Mouse (Mus musculus) erythroblast, embryonic 14.5 days (primary cell): ENCODE data around the gene Bace1. TPM values are rescaled to one million over a fixed set of nuclear protein-coding genes. Genes with fewer than 3 reads are reported as not detected.

Experiments used
- H3K27me3 ChIP-seq: 2 replicates; pipeline ENCODE4 v1.6.1; 2012; ENCODE audit warnings: inconsistent platforms; ENCODE audit not compliant: control insufficient read depth
- H3K36me3 ChIP-seq: 2 replicates; pipeline ENCODE4 v1.6.1; 2012; ENCODE audit warnings: mild to moderate bottlenecking, inconsistent platforms; ENCODE audit not compliant: control insufficient read depth
- H3K4me1 ChIP-seq: 2 replicates; pipeline ENCODE4 v1.6.1; 2012; ENCODE audit warnings: inconsistent platforms; ENCODE audit not compliant: control insufficient read depth
- H3K4me3 ChIP-seq: replicated peaks from 2 replicates; pipeline ENCODE3; 2012; ENCODE audit warnings: moderate library complexity, mild to moderate bottlenecking, inconsistent platforms
- H3K9me3 ChIP-seq: 2 replicates; pipeline ENCODE4 v1.6.1; 2012; ENCODE audit warnings: low read length, inconsistent platforms, mixed read lengths; ENCODE audit not compliant: control insufficient read depth
- GATA1 ChIP-seq: IDR thresholded peaks from 2 replicates; pipeline ENCODE4 v1.6.1; 2012; ENCODE audit warnings: low read length, inconsistent platforms, mixed read lengths
- TAL1 ChIP-seq: IDR thresholded peaks from 3 replicates; pipeline ENCODE4 v1.6.1; 2012; ENCODE audit warnings: low read length, inconsistent platforms, mixed read lengths
- polyA plus RNA-seq: library from polyadenylated mRNA; stranded (reverse); fragments of >175 nt; gene quantifications from 2 replicates; pipeline ENCODE4 v1.2.3, GENCODE M21; 2012

Gene Bace1
- polyA plus RNA-seq, 1 experiment, result 0.02 TPM

GRCm38 (mm10) chr9:45829107-45829506, 9.3 kb upstream of the Bace1 start:
- peak overlapping the region; percentile 81 for H3K4me3 ChIP-seq
- TF ChIP-seq TAL1, result no peak
- no peak; the same call in 1 of the 2 replicates for TF ChIP-seq GATA1
- H3K9me3 ChIP-seq, result peaks cover 6% of the 10 kb centered on the region
- H3K4me1 ChIP-seq, result peaks cover 20% of the 10 kb centered on the region
- H3K36me3 ChIP-seq, result no peaks in the 10 kb centered on the region
- H3K27me3 ChIP-seq, result no peaks in the 10 kb centered on the region

GRCm38 (mm10) chr9:45832898-45833297, 5.5 kb upstream of the Bace1 start:
- H3K36me3 ChIP-seq, result no peaks in the 10 kb centered on the region
- peaks cover 4% of the 10 kb centered on the region for H3K27me3 ChIP-seq
- H3K9me3 ChIP-seq, result peaks cover 6% of the 10 kb centered on the region
- no peak for TF ChIP-seq TAL1
- TF ChIP-seq GATA1, result no peak
- H3K4me1 ChIP-seq, result peaks cover 12% of the 10 kb centered on the region
- H3K4me3 ChIP-seq, result no peak overlapping the region

GRCm38 (mm10) chr9:45833461-45833860, 4.9 kb upstream of the Bace1 start:
- H3K9me3 ChIP-seq, result peaks cover 6% of the 10 kb centered on the region
- TF ChIP-seq TAL1, result no peak
- no peak for TF ChIP-seq GATA1
- peaks cover 7% of the 10 kb centered on the region for H3K4me1 ChIP-seq
- H3K4me3 ChIP-seq, result no peak overlapping the region
- no peaks in the 10 kb centered on the region for H3K36me3 ChIP-seq
- peaks cover 10% of the 10 kb centered on the region for H3K27me3 ChIP-seq

- Histone ChIP-seq H3K9me3 (no peaks in the 10 kb centered on the region), H3K4me1 (peaks cover 3% of the 10 kb centered on the region), H3K27me3 (peaks cover 34% of the 10 kb centered on the region), H3K4me3 (no peak overlapping the region), H3K36me3 (no peaks in the 10 kb centered on the region)
- no peak for TF ChIP-seq GATA1
- no peak for TF ChIP-seq TAL1
These were observed 329 bp upstream of the Bace1 start for GRCm38 (mm10) chr9:45838069-45838433.

- Histone ChIP-seq H3K9me3 (no peaks in the 10 kb centered on the region), H3K36me3 (no peaks in the 10 kb centered on the region), H3K4me1 (peaks cover 3% of the 10 kb centered on the region), H3K27me3 (peaks cover 34% of the 10 kb centered on the region), H3K4me3 (peak overlapping the region; percentile 56)
- TF ChIP-seq TAL1, result no peak
- TF ChIP-seq GATA1, result no peak
These were observed 980 bp downstream of the Bace1 start for GRCm38 (mm10) chr9:45839139-45839981.

- peaks cover 34% of the 10 kb centered on the region for H3K27me3 ChIP-seq
- peak overlapping the region; percentile 56 for H3K4me3 ChIP-seq
- no peaks in the 10 kb centered on the region for H3K9me3 ChIP-seq
- H3K36me3 ChIP-seq, result no peaks in the 10 kb centered on the region
- TF ChIP-seq GATA1, result no peak
- no peak for TF ChIP-seq TAL1
- H3K4me1 ChIP-seq, result peaks cover 3% of the 10 kb centered on the region
These were observed 1.6 kb downstream of the Bace1 start for GRCm38 (mm10) chr9:45839982-45840300.

- no peaks in the 10 kb centered on the region for H3K36me3 ChIP-seq
- peaks cover 3% of the 10 kb centered on the region for H3K4me1 ChIP-seq
- H3K4me3 ChIP-seq, result peak overlapping the region; percentile 56
- TF ChIP-seq TAL1 (no peak), GATA1 (no peak)
- H3K27me3 ChIP-seq, result peaks cover 34% of the 10 kb centered on the region
- H3K9me3 ChIP-seq, result no peaks in the 10 kb centered on the region
These were observed 2.0 kb downstream of the Bace1 start for GRCm38 (mm10) chr9:45840331-45840730.

- TF ChIP-seq GATA1, result no peak
- no peak for TF ChIP-seq TAL1
- peaks cover 3% of the 10 kb centered on the region for H3K4me1 ChIP-seq
- no peaks in the 10 kb centered on the region for H3K36me3 ChIP-seq
- no peak overlapping the region for H3K4me3 ChIP-seq
- no peaks in the 10 kb centered on the region for H3K9me3 ChIP-seq
- peaks cover 34% of the 10 kb centered on the region for H3K27me3 ChIP-seq
These were observed 3.1 kb downstream of the Bace1 start for GRCm38 (mm10) chr9:45841458-45841857.

GRCm38 (mm10) chr9:45843007-45843406, 4.6 kb downstream of the Bace1 start:
- Histone ChIP-seq H3K9me3 (no peaks in the 10 kb centered on the region), H3K27me3 (peaks cover 29% of the 10 kb centered on the region), H3K36me3 (no peaks in the 10 kb centered on the region), H3K4me1 (peaks cover 3% of the 10 kb centered on the region), H3K4me3 (no peak overlapping the region)
- TF ChIP-seq TAL1 (no peak), GATA1 (no peak)
